ENCODE assay signal across 8 mouse cellular contexts in the genomic region with DNA sequence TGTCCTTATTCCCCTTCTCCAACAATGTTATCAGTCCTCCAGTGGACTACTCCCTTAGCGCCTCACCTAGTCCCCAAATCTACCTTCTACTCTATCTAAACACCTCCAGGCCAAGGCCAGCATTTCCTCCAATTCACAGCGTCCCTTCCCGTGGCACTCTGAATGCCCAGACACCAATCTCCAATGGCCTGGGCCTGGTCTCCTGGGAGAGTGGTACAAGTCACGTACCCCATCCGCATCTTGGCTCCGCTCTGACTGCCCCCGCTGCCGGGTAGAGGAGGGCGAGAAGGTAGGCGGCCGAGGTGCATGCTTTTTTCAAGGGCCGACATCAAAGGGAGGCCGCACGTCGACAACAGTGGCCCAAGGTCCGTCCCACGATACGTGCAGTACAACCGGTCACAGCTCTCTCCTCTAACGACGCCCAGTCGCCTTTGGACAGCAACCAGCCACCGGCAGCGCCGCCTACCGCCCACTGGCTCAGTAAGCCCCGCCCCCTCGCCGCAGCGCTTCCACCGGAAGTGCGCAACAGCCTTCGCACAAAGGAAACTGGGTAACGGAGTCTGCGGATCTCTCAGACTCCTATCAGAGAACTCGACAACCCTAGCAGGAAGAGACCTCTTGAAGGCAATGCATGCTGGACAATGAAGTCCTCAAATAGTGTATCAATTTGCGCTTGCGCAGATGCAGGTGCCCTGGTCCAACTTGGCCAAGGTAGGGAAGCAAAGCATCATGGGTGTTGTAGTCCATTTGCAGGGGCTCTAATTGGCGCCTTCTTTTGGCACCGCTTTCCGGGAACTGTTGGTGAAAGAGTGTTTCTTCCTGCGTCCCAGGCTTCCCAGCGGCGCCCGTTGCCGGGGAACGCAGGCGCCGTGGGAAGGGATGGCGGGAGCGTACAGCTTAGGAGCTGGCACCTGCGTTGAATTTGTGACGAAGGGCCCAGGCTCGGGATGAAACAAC. TPM values are rescaled to one million over a fixed set of nuclear protein-coding genes. Genes with fewer than 3 reads are reported as not detected.
DNase-seq lines count a peak whose midpoint lies in the region; ATAC-seq lines count a peak whose summit lies in the region.

TSS of gene C2cd3 (plus strand) at position 739 of the 957 bp plus-strand sequence.
TSS of gene Ppme1 (minus strand) at position 813 of the 957 bp plus-strand sequence.

- under 1% methylated on average over 54 of the region's 54 CpGs for whole genome bisulfite sequencing in heart, embryonic 14.5 days
- under 1% methylated on average over 54 of the region's 54 CpGs for WGBS in liver, embryonic 13.5 days (ENCODE audit: insufficient replicate concordance)
- under 1% methylated on average over 54 of the region's 54 CpGs for WGBS in stomach, embryonic 16.5 days

- ATAC-seq in CD4-positive, CD25-positive, alpha-beta regulatory T cell, adult 4 months = peak; percentile 98
- ATAC-seq in heart, embryonic 14.5 days (ENCODE audit: insufficient number of reproducible peaks, insufficient read depth, low FRiP score, low read depth) = peak; percentile 98
- ATAC-seq in liver, embryonic 13.5 days (ENCODE audit: low read depth) = peak; percentile 95
- ATAC-seq in stomach, embryonic 16.5 days (ENCODE audit: insufficient read depth, low FRiP score) = peak; percentile 98

- no peaks in the 10 kb centered on the region for H3K9me3 ChIP-seq in heart, embryonic 14.5 days (ENCODE audit: control insufficient read depth, low read length)
- no peaks in the 10 kb centered on the region for H3K9me3 ChIP-seq in liver, embryonic 13.5 days (replicated peaks)
- H3K9me3 ChIP-seq in stomach, embryonic 16.5 days (replicated peaks; ENCODE audit: control insufficient read depth, low read length) = no peaks in the 10 kb centered on the region

- H3K27me3 ChIP-seq in heart, embryonic 14.5 days (ENCODE audit: control insufficient read depth, insufficient read depth, low read length) = no peaks in the 10 kb centered on the region
- H3K27me3 ChIP-seq in liver, embryonic 13.5 days = no peaks in the 10 kb centered on the region
- H3K27me3 ChIP-seq in stomach, embryonic 16.5 days (ENCODE audit: control insufficient read depth, insufficient read depth, low read length) = no peaks in the 10 kb centered on the region

- peaks cover 0 to 15% of the 10 kb centered on the region in 2 experiments; a peak in 3 of 4 replicates for H3K4me1 ChIP-seq in heart, embryonic 14.5 days (ENCODE audit: control insufficient read depth in 2 of 2, insufficient read depth in 2 of 2, low read length in 2 of 2)
- H3K4me1 ChIP-seq in liver, embryonic 13.5 days (replicated peaks) = peaks cover 25% of the 10 kb centered on the region
- H3K4me1 ChIP-seq in stomach, embryonic 16.5 days (ENCODE audit: control insufficient read depth, insufficient read depth, low read length) = peaks cover 15% of the 10 kb centered on the region

- peak; percentile 96 for DNase-seq in c-Kit-negative CD71-positive TER-119-positive erythroid progenitor cells, embryonic 14.5 days (ENCODE audit: low read depth, low spot score)
- DNase-seq in fibroblast of lung, adult 2 months (ENCODE audit: low read depth) = peak; percentile 99
- DNase-seq in kidney, postnatal 14 days = peak; percentile 100
- peak; percentile 98 for DNase-seq in liver, embryonic 13.5 days
- peak; percentile 99 for DNase-seq in neural tube, embryonic 10.5 days (ENCODE audit: extremely low spot score, low spot score)

- peak within 1 kb of the TSS; percentile 79 for H3K9ac ChIP-seq in heart, embryonic 14.5 days (ENCODE audit: low read length)
- peak within 1 kb of the TSS; percentile 89 for H3K9ac ChIP-seq in liver, embryonic 13.5 days
- peak within 1 kb of the TSS; percentile 75 for H3K9ac ChIP-seq in stomach, embryonic 16.5 days (ENCODE audit: low read length)

- peaks cover 29% of the 10 kb centered on the region for H3K36me3 ChIP-seq in heart, embryonic 14.5 days (ENCODE audit: control insufficient read depth, insufficient read depth, low read length)
- H3K36me3 ChIP-seq in liver, embryonic 13.5 days = peaks cover 20% of the 10 kb centered on the region
- H3K36me3 ChIP-seq in stomach, embryonic 16.5 days (ENCODE audit: control insufficient read depth, insufficient read depth, low read length) = no peaks in the 10 kb centered on the region

- peak within 1 kb of the TSS; percentile 59 to 87 for H3K4me3 ChIP-seq in heart, embryonic 14.5 days (ENCODE audit: control insufficient read depth in 1 of 2, insufficient read depth in 1 of 2, low read depth in 1 of 2, low read length in 2 of 2)
- peak within 1 kb of the TSS; percentile 78 for H3K4me3 ChIP-seq in liver, embryonic 13.5 days (replicated peaks)
- peak within 1 kb of the TSS; percentile 77 for H3K4me3 ChIP-seq in stomach, embryonic 16.5 days (replicated peaks; ENCODE audit: low read length)

- H3K4me2 ChIP-seq in heart, embryonic 14.5 days (ENCODE audit: low read length) = peak within 1 kb of the TSS; percentile 79
- peak within 1 kb of the TSS; percentile 88 for H3K4me2 ChIP-seq in liver, embryonic 13.5 days
- H3K4me2 ChIP-seq in stomach, embryonic 16.5 days (ENCODE audit: low read depth, low read length) = peak within 1 kb of the TSS; percentile 82

- H3K27ac ChIP-seq in heart, embryonic 14.5 days (replicated peaks in 1 of 2; ENCODE audit: control insufficient read depth in 1 of 2, insufficient read depth in 1 of 2, low read depth in 2 of 2, low read length in 2 of 2) = peak within 1 kb of the TSS; percentile 94 to 95
- H3K27ac ChIP-seq in liver, embryonic 13.5 days = peak within 1 kb of the TSS; percentile 91
- H3K27ac ChIP-seq in stomach, embryonic 16.5 days (ENCODE audit: low read length) = peak within 1 kb of the TSS; percentile 80

RNA-seq across cellular contexts. Expression of gene C2cd3, which starts in this region (rescaled TPM):
- polyA plus RNA-seq in CD4-positive, CD25-positive, alpha-beta regulatory T cell, adult 4 months (2017; shearing (Covaris generic)) = 10 to 100 TPM; 34.1 to 35.9 TPM
- 16.7 and 19.3 TPM in 2 replicates for polyA plus RNA-seq in heart, embryonic 14.5 days (2014; fragmentation: Nextera tagmentation; extraction: Ambion mirVana)
- 8.5 and 10.3 TPM in 2 replicates for polyA plus RNA-seq in liver, embryonic 13.5 days (2015; fragmentation: Nextera tagmentation; extraction: Ambion mirVana)
- 19.4 and 19.6 TPM in 2 replicates for polyA plus RNA-seq in stomach, embryonic 16.5 days (2015; fragmentation: Nextera tagmentation; extraction: Ambion mirVana)

RNA-seq across cellular contexts. Expression of gene Ppme1, which starts in this region (rescaled TPM):
- polyA plus RNA-seq in CD4-positive, CD25-positive, alpha-beta regulatory T cell, adult 4 months (2017; shearing (Covaris generic)) = 10 to 100 TPM; 20.8 to 23.7 TPM
- polyA plus RNA-seq in heart, embryonic 14.5 days (2014; fragmentation: Nextera tagmentation; extraction: Ambion mirVana) = 54.7 and 57.5 TPM in 2 replicates
- polyA plus RNA-seq in liver, embryonic 13.5 days (2015; fragmentation: Nextera tagmentation; extraction: Ambion mirVana) = 24.0 and 26.3 TPM in 2 replicates
- polyA plus RNA-seq in stomach, embryonic 16.5 days (2015; fragmentation: Nextera tagmentation; extraction: Ambion mirVana) = 42.2 and 46.5 TPM in 2 replicates

Comparison
In these comparisons a context has a peak if more than half of its experiments do, and no peak if none do; other contexts are left out.
1. Peak in every context shown above with its lines: DNase-seq, ATAC-seq, H3K4me3 ChIP-seq and H3K27ac ChIP-seq.